Mouse (Mus musculus): ENCODE results near the gene 2310022B05Rik.
A peak's percentile ranks its signal among the peaks of the same experiment; 100 is the strongest.

The 2310022B05Rik gene

GRCm38 (mm10) chr8:124657961-124658360 is 5.2 kb downstream of the 2310022B05Rik start:
- no peak for DNase-seq

- DNase-seq: peak in 1 of 2 experiments; percentile 70
Observed at GRCm38 (mm10) chr8:124653568-124654475, 9.3 kb downstream of the 2310022B05Rik start.

GRCm38 (mm10) chr8:124652546-124652945 is 10.6 kb downstream of the 2310022B05Rik start:
- DNase-seq: peak in 1 of 2 experiments; percentile 20

GRCm38 (mm10) chr8:124651776-124652175 is 11.4 kb downstream of the 2310022B05Rik start:
- peak; percentile 68 to 78 for DNase-seq

GRCm38 (mm10) chr8:124648311-124648710 is 14.9 kb downstream of the 2310022B05Rik start:
- DNase-seq: no peak

GRCm38 (mm10) chr8:124643540-124644339 is 19.4 kb downstream of the 2310022B05Rik start:
- DNase-seq: peak; percentile 66 to 67

GRCm38 (mm10) chr8:124641599-124641998 is 21.6 kb downstream of the 2310022B05Rik start:
- no peak for DNase-seq

GRCm38 (mm10) chr8:124635247-124635502 is 28.0 kb downstream of the 2310022B05Rik start:
- no peak for DNase-seq

GRCm38 (mm10) chr8:124634411-124635246 is 28.5 kb downstream of the 2310022B05Rik start:
- no peak for DNase-seq

- DNase-seq: peak; percentile 59 to 69
Observed at GRCm38 (mm10) chr8:124633001-124633703, 30.0 kb downstream of the 2310022B05Rik start.

GRCm38 (mm10) chr8:124631966-124632365 is 31.2 kb downstream of the 2310022B05Rik start:
- no peak for DNase-seq

GRCm38 (mm10) chr8:124630891-124631290 is 32.3 kb downstream of the 2310022B05Rik start:
- DNase-seq: no peak

GRCm38 (mm10) chr8:124630489-124630888 is 32.7 kb downstream of the 2310022B05Rik start:
- DNase-seq: peak in 1 of 2 experiments; percentile 44

GRCm38 (mm10) chr8:124626251-124626650 is 36.9 kb downstream of the 2310022B05Rik start:
- DNase-seq: no peak

GRCm38 (mm10) chr8:124621255-124621654 is 41.9 kb downstream of the 2310022B05Rik start:
- no peak for DNase-seq

- no peak for DNase-seq
Observed at GRCm38 (mm10) chr8:124618252-124618651, 44.9 kb downstream of the 2310022B05Rik start.

GRCm38 (mm10) chr8:124617266-124617869 is 45.8 kb downstream of the 2310022B05Rik start:
- DNase-seq: peak; percentile 64 to 80

- DNase-seq: no peak
Observed at GRCm38 (mm10) chr8:124614325-124614724, 48.8 kb downstream of the 2310022B05Rik start.

GRCm38 (mm10) chr8:124608972-124609353 is 54.2 kb downstream of the 2310022B05Rik start:
- no peak for DNase-seq

- no peak for DNase-seq
Observed at GRCm38 (mm10) chr8:124608239-124608971, 54.8 kb downstream of the 2310022B05Rik start.

GRCm38 (mm10) chr8:124604066-124604465 is 59.1 kb downstream of the 2310022B05Rik start:
- no peak for DNase-seq

Measured in kidney, postnatal 25 days (tissue).